Mouse (Mus musculus) G1E (cell line): ENCODE data around the gene Etfdh. TPM values are rescaled to one million over a fixed set of nuclear protein-coding genes. Genes with fewer than 3 reads are reported as not detected.
A peak's percentile ranks its signal among the peaks of the same experiment; 100 is the strongest.

ENCODE experiments used
- ATAC-seq: 2 replicates; pipeline ENCODE4 v1.8.0; 2016; ENCODE audit warnings: mild to moderate bottlenecking; ENCODE audit not compliant: insufficient number of reproducible peaks, poor library complexity, low FRiP score, severe bottlenecking; ENCODE audit errors: extremely low read depth
- DNase-seq: peaks from one replicate; pipeline ENCODE4 v3.0.0; 2012; ENCODE audit warnings: low spot score
- H3K27me3 ChIP-seq: 2 replicates; pipeline ENCODE4 v1.6.1; 2012; ENCODE audit warnings: mild to moderate bottlenecking, low read length, inconsistent platforms; ENCODE audit not compliant: insufficient read depth
- H3K36me3 ChIP-seq: replicated peaks from 2 replicates; pipeline ENCODE3; 2012; ENCODE audit warnings: mild to moderate bottlenecking, inconsistent platforms
- H3K4me1 ChIP-seq: 2 replicates; pipeline ENCODE4 v1.6.1; 2012; ENCODE audit warnings: low read depth, low read length, inconsistent platforms, mixed read lengths; ENCODE audit not compliant: insufficient read depth
- H3K4me3 ChIP-seq: 2 replicates; pipeline ENCODE4 v1.5.1; 2012; ENCODE audit warnings: low read depth, mild to moderate bottlenecking, inconsistent platforms, low read length, moderate library complexity, mixed read lengths
- H3K9me3 ChIP-seq: replicated peaks from 2 replicates; pipeline ENCODE4 v1.6.1; 2012; ENCODE audit warnings: inconsistent platforms
- CTCF ChIP-seq: IDR thresholded peaks from 2 replicates; pipeline ENCODE4 v1.5.1; 2012; ENCODE audit warnings: low read depth, low read length, inconsistent platforms, mixed read lengths
- GATA1 ChIP-seq: IDR thresholded peaks from 2 replicates; pipeline ENCODE4 v1.6.1; 2012; ENCODE audit warnings: borderline replicate concordance, low read length, inconsistent platforms, mixed read lengths
- GATA2 ChIP-seq: IDR thresholded peaks from 2 replicates; pipeline ENCODE4 v1.6.1; 2012; ENCODE audit warnings: low read depth, low read length, inconsistent platforms, borderline replicate concordance
- POLR2AphosphoS5 ChIP-seq: IDR thresholded peaks from 2 replicates; pipeline ENCODE4 v1.6.1; 2012; ENCODE audit warnings: low read depth, low read length, inconsistent platforms; ENCODE audit not compliant: insufficient replicate concordance
- TAL1 ChIP-seq: conservative IDR thresholded peaks from 2 replicates; pipeline ENCODE4 v1.6.1; 2012; ENCODE audit warnings: low read depth, low read length, inconsistent platforms, mixed read lengths
- polyA plus RNA-seq: library from polyadenylated mRNA; stranded (reverse); fragments of >175 nt; gene quantifications from 2 replicates; pipeline ENCODE4 v1.2.3, GENCODE M21; 2012
- total RNA-seq, 2 experiments: library from RNA; stranded (forward) in 1 of 2; stranded (reverse) in 1 of 2; fragments of 200-1000 nt in 1 of 2; fragments of >200 nt in 1 of 2; fragmentation: Nextera tagmentation in 1 of 2; gene quantifications; 2 replicates each; pipeline ENCODE4 v1.2.3; 2014 to 2017

Etfdh gene
- total and polyA plus RNA-seq, 3 experiments: 19.0 to 63.9 (median 54.1) TPM

DNA sequence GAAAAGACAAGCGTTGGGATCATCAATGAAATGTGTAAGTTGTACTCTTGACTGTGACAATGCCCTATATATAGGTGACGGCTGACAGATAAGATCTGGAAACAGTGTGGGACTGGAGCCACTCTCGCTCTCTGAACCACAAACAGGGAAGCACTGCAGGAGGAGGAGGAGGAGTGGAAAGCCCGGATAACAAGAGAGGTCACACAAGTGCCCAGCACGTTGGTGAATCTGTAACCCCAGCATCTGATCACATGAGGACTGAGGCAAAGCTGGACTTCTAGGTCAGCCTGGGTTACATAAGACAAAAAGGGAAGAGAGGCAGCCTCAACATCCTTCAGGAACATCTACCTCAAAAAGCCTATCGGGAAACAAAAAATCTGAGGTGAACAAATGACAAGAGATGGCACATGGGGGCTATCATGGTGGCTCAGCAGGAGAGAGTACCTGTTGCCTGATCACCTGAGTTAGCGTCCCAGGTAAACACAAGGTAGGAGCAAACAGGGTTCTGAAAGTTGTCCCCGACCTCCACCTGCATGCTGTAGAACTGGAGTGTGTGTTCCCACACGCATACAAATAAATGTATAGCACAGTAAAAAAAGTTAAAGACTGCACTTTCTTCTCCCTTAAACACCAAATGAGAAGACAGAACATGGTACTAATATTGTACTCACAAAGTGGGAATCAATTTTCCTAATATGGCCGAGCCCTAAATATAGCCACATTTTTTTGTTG is 64.3 kb downstream of the Etfdh start:
- TF ChIP-seq POLR2AphosphoS5: no peak
- no peak for TF ChIP-seq TAL1
- no peak for TF ChIP-seq CTCF
- TF ChIP-seq GATA1: no peak
- TF ChIP-seq GATA2: no peak
- H3K27me3 ChIP-seq: no peaks in the 10 kb centered on the region
- no peak for DNase-seq
- ATAC-seq: no peak
- no peak overlapping the region; the same call in 1 of the 2 replicates for H3K4me3 ChIP-seq
- peaks cover 67% of the 10 kb centered on the region for H3K4me1 ChIP-seq
- no peaks in the 10 kb centered on the region for H3K9me3 ChIP-seq
- peaks cover 43% of the 10 kb centered on the region for H3K36me3 ChIP-seq

DNA sequence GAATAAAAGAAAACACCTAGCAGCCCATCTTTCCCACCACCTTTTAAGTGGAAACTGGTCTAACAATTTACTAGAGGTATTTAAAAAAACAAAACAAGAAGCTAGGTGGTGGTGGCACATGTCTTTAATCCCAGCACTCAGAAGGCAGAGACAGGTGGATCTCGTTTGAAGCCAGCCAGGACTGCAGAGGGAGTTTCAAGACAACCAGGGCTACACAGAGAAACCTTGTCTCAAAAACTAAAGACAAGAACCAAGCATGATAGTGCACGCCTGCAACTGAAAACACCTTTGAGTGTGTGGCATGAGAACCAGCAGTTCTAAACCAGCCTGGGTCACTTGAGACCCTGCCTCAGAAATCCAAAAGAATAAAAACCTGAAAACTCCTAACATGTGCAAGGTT is 65.8 kb downstream of the Etfdh start:
- Histone ChIP-seq H3K9me3 (no peaks in the 10 kb centered on the region), H3K27me3 (no peaks in the 10 kb centered on the region), H3K4me3 (no peak overlapping the region), H3K4me1 (peaks cover 66% of the 10 kb centered on the region), H3K36me3 (peaks cover 58% of the 10 kb centered on the region)
- TF ChIP-seq GATA1 (no peak), GATA2 (no peak), CTCF (no peak), TAL1 (no peak), POLR2AphosphoS5 (no peak)
- ATAC-seq (no peak), DNase-seq (no peak)

DNA sequence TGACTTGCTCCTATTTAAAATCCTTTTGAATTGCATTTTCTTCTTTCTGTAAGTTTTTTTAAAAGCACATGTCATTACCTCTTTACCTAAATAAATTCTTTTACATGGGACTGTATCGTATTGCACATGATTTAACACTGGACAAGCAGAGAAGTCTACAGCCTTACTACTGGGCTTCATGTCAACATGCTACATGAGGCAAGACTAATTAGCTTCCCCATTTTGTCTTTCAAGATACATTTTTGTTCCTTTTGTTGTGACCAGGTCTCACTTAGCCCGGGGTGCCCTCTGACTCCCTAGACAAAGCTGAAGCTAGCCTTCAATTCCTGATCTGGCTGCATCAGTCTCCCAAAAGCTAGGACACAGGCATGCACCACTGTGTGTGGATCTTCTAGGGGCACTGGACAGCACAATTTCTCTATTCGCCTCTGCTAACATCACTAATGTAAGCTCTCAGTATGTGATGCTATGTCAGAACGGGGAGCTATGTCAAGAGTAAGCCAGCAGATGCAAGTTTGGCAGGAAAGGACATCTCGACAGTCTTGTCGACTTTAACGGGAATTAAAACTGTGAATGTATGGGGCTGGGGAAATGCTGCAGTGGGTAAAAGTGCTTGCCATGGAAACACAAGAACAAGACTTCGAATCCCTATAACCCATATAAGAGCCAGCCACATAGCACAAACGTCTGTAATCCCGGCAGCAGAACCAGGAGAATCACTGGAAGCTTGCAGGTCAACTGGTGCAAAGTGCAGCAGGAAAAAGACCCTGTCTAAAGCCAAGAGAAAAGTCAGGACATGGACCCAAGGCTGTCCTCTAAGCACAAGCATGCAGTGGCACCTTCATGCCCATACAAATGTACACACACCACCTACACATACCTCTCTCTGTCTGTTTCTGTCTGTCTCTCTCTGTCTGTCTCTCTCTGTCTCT is 67.2 kb downstream of the Etfdh start:
- DNase-seq: no peak
- peak; percentile 10; the same call in 1 of the 2 replicates for ATAC-seq
- H3K4me1 ChIP-seq: peaks cover 58% of the 10 kb centered on the region
- peaks cover 69% of the 10 kb centered on the region for H3K36me3 ChIP-seq
- no peaks in the 10 kb centered on the region for H3K27me3 ChIP-seq
- TF ChIP-seq TAL1 (no peak), GATA2 (no peak), POLR2AphosphoS5 (no peak), GATA1 (no peak), CTCF (no peak)
- H3K9me3 ChIP-seq: no peaks in the 10 kb centered on the region
- no peak overlapping the region for H3K4me3 ChIP-seq

DNA sequence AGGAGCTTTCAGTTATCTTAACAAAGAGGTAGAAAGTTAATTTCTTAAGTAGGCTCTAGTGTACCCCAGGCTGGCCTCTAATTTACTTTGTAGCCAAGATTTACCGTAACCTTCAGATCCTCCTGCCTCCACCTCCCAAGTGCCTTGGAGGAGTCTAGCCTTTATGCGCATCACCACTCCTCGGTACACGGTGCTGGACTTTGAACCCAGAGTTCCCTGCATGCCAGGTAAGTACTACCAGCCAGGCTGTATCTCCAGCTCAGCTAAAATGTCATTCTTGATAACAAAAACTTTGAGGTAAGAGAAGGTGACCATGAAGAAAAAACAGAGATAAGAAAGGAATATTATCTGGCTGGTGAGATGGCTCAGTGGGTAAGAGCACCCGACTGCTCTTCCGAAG is 68.7 kb downstream of the Etfdh start:
- Histone ChIP-seq H3K4me3 (no peak overlapping the region), H3K9me3 (no peaks in the 10 kb centered on the region), H3K27me3 (no peaks in the 10 kb centered on the region), H3K4me1 (peaks cover 44% of the 10 kb centered on the region), H3K36me3 (peaks cover 69% of the 10 kb centered on the region)
- no peak for ATAC-seq
- TF ChIP-seq GATA1: no peak
- no peak for TF ChIP-seq CTCF
- TF ChIP-seq POLR2AphosphoS5: no peak
- TF ChIP-seq TAL1: no peak
- TF ChIP-seq GATA2: no peak
- no peak for DNase-seq

DNA sequence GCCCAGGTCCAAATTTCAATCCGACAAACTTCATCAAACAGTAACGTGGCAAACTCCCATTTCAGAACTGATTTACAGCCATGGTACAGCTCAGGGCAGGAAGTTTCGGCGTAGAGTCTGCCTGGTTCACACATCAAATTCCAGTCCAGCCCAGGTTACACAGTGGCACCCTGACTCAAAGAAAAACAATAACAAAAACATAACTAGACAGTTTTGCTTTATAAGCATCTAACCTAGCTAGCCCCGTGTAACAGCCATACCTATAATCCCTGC is 69.6 kb downstream of the Etfdh start:
- Histone ChIP-seq H3K4me3 (no peak overlapping the region), H3K4me1 (peaks cover 38% of the 10 kb centered on the region), H3K36me3 (peaks cover 67% of the 10 kb centered on the region)

DNA sequence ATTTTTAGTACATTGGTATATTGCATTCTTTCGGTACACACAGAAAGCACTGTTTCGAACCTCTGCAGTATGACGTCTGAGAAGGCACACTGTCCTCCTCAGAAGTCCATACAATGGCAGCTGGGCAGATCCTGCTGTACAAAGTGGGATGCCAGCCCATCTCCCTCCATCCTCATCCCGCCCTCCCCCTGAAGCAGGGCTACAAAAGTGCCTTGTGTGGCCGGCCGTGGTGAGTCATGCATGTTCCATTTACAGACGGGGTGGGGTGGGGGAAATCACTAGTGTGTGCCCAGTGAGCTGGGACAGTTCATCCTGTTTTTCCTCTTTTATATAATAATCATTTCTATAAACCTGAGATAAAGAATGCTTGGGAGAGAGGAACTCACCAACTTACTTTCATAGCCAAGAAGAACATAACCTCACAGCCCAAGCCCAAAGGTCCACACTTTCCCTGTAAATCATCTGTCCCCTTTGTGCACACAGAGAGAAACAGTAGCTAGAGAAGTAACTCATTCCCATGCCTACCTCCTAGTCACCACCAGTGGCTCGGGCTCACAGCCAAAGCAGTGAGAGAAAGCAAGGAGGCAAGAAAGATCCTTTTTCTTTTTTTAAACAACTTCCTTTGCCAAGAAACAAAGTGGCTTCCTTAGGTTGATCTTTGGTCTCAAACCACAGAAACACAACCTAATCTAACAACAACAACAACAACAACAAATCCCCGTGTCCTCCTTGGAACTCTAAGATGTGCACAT is 70.1 kb downstream of the Etfdh start:
- no peaks in the 10 kb centered on the region for H3K27me3 ChIP-seq
- H3K9me3 ChIP-seq: no peaks in the 10 kb centered on the region
- DNase-seq (no peak), ATAC-seq (no peak)
- H3K36me3 ChIP-seq: peaks cover 66% of the 10 kb centered on the region
- peaks cover 35% of the 10 kb centered on the region for H3K4me1 ChIP-seq
- no peak overlapping the region for H3K4me3 ChIP-seq
- TF ChIP-seq CTCF: no peak
- TF ChIP-seq POLR2AphosphoS5: no peak

More for the DNA sequence above, 69.6 kb downstream of the Etfdh start:
- DNase-seq (no peak), ATAC-seq (no peak)
- TF ChIP-seq TAL1: no peak
- TF ChIP-seq GATA1: no peak
- no peak for TF ChIP-seq POLR2AphosphoS5
- no peaks in the 10 kb centered on the region for H3K27me3 ChIP-seq
- no peaks in the 10 kb centered on the region for H3K9me3 ChIP-seq
